Mouse (Mus musculus): Measurements from ENCODE around the gene Ankrd52. TPM values are rescaled to one million over a fixed set of nuclear protein-coding genes. Genes with fewer than 3 reads are reported as not detected.

Gene Ankrd52
- total and polyA plus RNA-seq, 3 experiments: 4.3 to 51.0 (median 15.3) TPM

- Histone ChIP-seq H3K27ac (ENCODE audit: insufficient read depth, low read depth) (no peak overlapping the region), H3K27me3 (replicated peaks) (no peaks in the 10 kb centered on the region), H3K4me3 (replicated peaks in 1 of 3; ENCODE audit: low read depth in 2 of 3, low read length in 2 of 3, poor library complexity in 1 of 3) (no peak overlapping the region), H3K9ac (ENCODE audit: insufficient read depth, low read depth) (no peak overlapping the region), H3K79me2 (replicated peaks; ENCODE audit: control insufficient read depth, extremely low read depth, insufficient read depth, poor library complexity, severe bottlenecking) (no peaks in the 10 kb centered on the region), H3K36me3 (replicated peaks in 1 of 2; ENCODE audit: control insufficient read depth in 1 of 2, insufficient read depth in 1 of 2, low read length in 1 of 2) (peaks cover 32 to 75% of the 10 kb centered on the region in 2 experiments), H3K9me3 (replicated peaks; ENCODE audit: low read length) (no peaks in the 10 kb centered on the region), H3K4me1 (ENCODE audit: control insufficient read depth in 1 of 2, insufficient read depth in 2 of 2) (peaks cover 0 to 7% of the 10 kb centered on the region in 2 experiments; a peak in 2 of 4 replicates), H3K4me2 (ENCODE audit: insufficient read depth, low read depth, poor library complexity, severe bottlenecking) (no peak overlapping the region)
- TF ChIP-seq EP300 (IDR thresholded peaks at IDR 0.05; ENCODE audit: low read length) (no peak), JUN (IDR thresholded peaks at IDR 0.05; ENCODE audit: insufficient read depth, low read depth, low read length) (no peak), USF2 (conservative IDR thresholded peaks at IDR 0.05; ENCODE audit: low read depth, low read length) (no peak), ZC3H11A (IDR thresholded peaks at IDR 0.05; ENCODE audit: low read depth, low read length) (no peak), GABPA (IDR thresholded peaks at IDR 0.05; ENCODE audit: insufficient replicate concordance, low read depth, low read length) (no peak), ELF1 (IDR thresholded peaks at IDR 0.05; ENCODE audit: low read depth, low read length) (no peak), MAFK (IDR thresholded peaks at IDR 0.05; ENCODE audit: insufficient replicate concordance, low read length) (no peak), POLR2A (IDR thresholded peaks at IDR 0.05; ENCODE audit: low read depth, low read length) (no peak), ZNF384 (IDR thresholded peaks at IDR 0.05; ENCODE audit: low read depth, low read length) (no peak), NRF1 (IDR thresholded peaks at IDR 0.05; ENCODE audit: low read depth, low read length) (no peak), RCOR1 (conservative IDR thresholded peaks at IDR 0.05; ENCODE audit: low read depth, low read length) (no peak), CHD2 (IDR thresholded peaks at IDR 0.05; ENCODE audit: low read length) (no peak), CTCF (conservative IDR thresholded peaks at IDR 0.05 in 1 of 2, IDR thresholded peaks at IDR 0.05 in 1 of 2; ENCODE audit: low read depth in 2 of 2, low read length in 2 of 2) (no peak), MAZ (IDR thresholded peaks at IDR 0.05; ENCODE audit: low read depth, low read length) (no peak)
- in situ Hi-C loops (cut with MboI; ENCODE audit: low pct_ligation_motif_present, low pct_unique_long_range_greater_than_20kb, low sequenced_read_pairs) (no loop called here), dilution Hi-C loops (cut with MboI; ENCODE audit: extremely low pct_ligation_motif_present, extremely low pct_unique_long_range_greater_than_20kb, low sequenced_read_pairs) (no loop called here)
- no peak for DNase-seq (ENCODE audit: extremely low read depth)
Observed at GRCm38 (mm10) chr10:128429052-128429451, 52.1 kb downstream of the Ankrd52 start.

- dilution Hi-C loops (cut with MboI; ENCODE audit: extremely low pct_ligation_motif_present, extremely low pct_unique_long_range_greater_than_20kb, low sequenced_read_pairs) (no loop called here), in situ Hi-C loops (cut with MboI; ENCODE audit: low pct_ligation_motif_present, low pct_unique_long_range_greater_than_20kb, low sequenced_read_pairs) (no loop called here)
- Histone ChIP-seq H3K79me2 (replicated peaks; ENCODE audit: control insufficient read depth, extremely low read depth, insufficient read depth, poor library complexity, severe bottlenecking) (no peaks in the 10 kb centered on the region), H3K4me3 (replicated peaks in 1 of 3; ENCODE audit: low read depth in 2 of 3, low read length in 2 of 3, poor library complexity in 1 of 3) (no peak overlapping the region), H3K4me2 (ENCODE audit: insufficient read depth, low read depth, poor library complexity, severe bottlenecking) (no peak overlapping the region), H3K27ac (ENCODE audit: insufficient read depth, low read depth) (no peak overlapping the region), H3K27me3 (replicated peaks) (no peaks in the 10 kb centered on the region), H3K4me1 (ENCODE audit: control insufficient read depth in 1 of 2, insufficient read depth in 2 of 2) (peaks cover 0 to 11% of the 10 kb centered on the region in 2 experiments; a peak in 2 of 4 replicates), H3K9ac (ENCODE audit: insufficient read depth, low read depth) (no peak overlapping the region), H3K9me3 (replicated peaks; ENCODE audit: low read length) (no peaks in the 10 kb centered on the region), H3K36me3 (replicated peaks in 1 of 2; ENCODE audit: control insufficient read depth in 1 of 2, insufficient read depth in 1 of 2, low read length in 1 of 2) (peaks cover 32 to 76% of the 10 kb centered on the region in 2 experiments)
- TF ChIP-seq USF1 (IDR thresholded peaks at IDR 0.05; ENCODE audit: low read depth, low read length): no peak
- TF ChIP-seq ZKSCAN1 (IDR thresholded peaks at IDR 0.05; ENCODE audit: borderline replicate concordance, low read depth, low read length): no peak
- no peak for TF ChIP-seq MAZ (IDR thresholded peaks at IDR 0.05; ENCODE audit: low read depth, low read length)
- TF ChIP-seq MYC (IDR thresholded peaks at IDR 0.05; ENCODE audit: low read depth, low read length): no peak
- no peak for TF ChIP-seq POLR2AphosphoS2 (IDR thresholded peaks at IDR 0.05; ENCODE audit: low read depth, low read length)
- TF ChIP-seq ZMIZ1 (IDR thresholded peaks at IDR 0.05; ENCODE audit: low read depth, low read length): no peak
- no peak for TF ChIP-seq SIN3A (IDR thresholded peaks at IDR 0.05; ENCODE audit: low read length)
- TF ChIP-seq TCF12 (IDR thresholded peaks at IDR 0.05; ENCODE audit: low read depth, low read length): no peak
- TF ChIP-seq MXI1 (IDR thresholded peaks at IDR 0.05; ENCODE audit: low read depth, low read length): no peak
- no peak for TF ChIP-seq E2F4 (IDR thresholded peaks at IDR 0.05; ENCODE audit: insufficient replicate concordance, low read depth, low read length)
- TF ChIP-seq PAX5 (IDR thresholded peaks at IDR 0.05; ENCODE audit: low read length): no peak
- no peak for TF ChIP-seq TBP (conservative IDR thresholded peaks at IDR 0.05; ENCODE audit: low read depth, low read length)
- TF ChIP-seq UBTF (IDR thresholded peaks at IDR 0.05; ENCODE audit: low read depth, low read length): no peak
- DNase-seq (ENCODE audit: extremely low read depth): no peak
Observed at GRCm38 (mm10) chr10:128429454-128429853, 52.5 kb downstream of the Ankrd52 start.
